In genomic region chr7:46547642-46548041, GRCm38 (mm10) we compare ENCODE assay signal across 14 mouse cellular contexts.
"Had no signal": no experiment of that assay in that cellular context is flagged by ENCODE, and none has a peak within 500 bp of the region (broad histone marks: within the 10 kb centered on the region; RNA-seq: fewer than 3 reads in every experiment).

No protein-coding gene starts in this region.

- H3K27ac ChIP-seq: kidney, postnatal 0 days; layer of hippocampus, adult 2 months; limb, embryonic 10.5 days; limb, embryonic 13.5 days; liver, embryonic 12.5 days; liver, embryonic 15.5 days had no signal

- H3K9me3 ChIP-seq: limb, embryonic 10.5 days; limb, embryonic 13.5 days; liver, embryonic 12.5 days; liver, embryonic 15.5 days had no signal

- H3K4me2 ChIP-seq: limb, embryonic 13.5 days; liver, embryonic 12.5 days; liver, embryonic 15.5 days had no signal

- H3K36me3 ChIP-seq: limb, embryonic 10.5 days; limb, embryonic 13.5 days; liver, embryonic 12.5 days; liver, embryonic 15.5 days had no signal

- DNase-seq: kidney, adult 2 months; kidney, postnatal 25 days; layer of hippocampus, adult 9-11 months; liver; lung, adult 2 months; midbrain, embryonic 14.5 days; thymus, adult 18-20 months; thymus, postnatal 36 days had no signal

- H3K9ac ChIP-seq: limb, embryonic 13.5 days; liver, embryonic 12.5 days; liver, embryonic 15.5 days had no signal

- H3K27me3 ChIP-seq: limb, embryonic 13.5 days; liver, embryonic 12.5 days; liver, embryonic 15.5 days had no signal

- H3K4me3 ChIP-seq: layer of hippocampus, adult 2 months; limb, embryonic 10.5 days; limb, embryonic 13.5 days; liver, embryonic 12.5 days; liver, embryonic 15.5 days had no signal

- H3K4me1 ChIP-seq: limb, embryonic 13.5 days had no signal

- ATAC-seq: liver, embryonic 12.5 days had no signal
